18 mouse cellular contexts compared by ENCODE assay signal in genomic region chr11:93536244-93536643, GRCm38 (mm10).
DNase-seq lines count a peak whose midpoint lies in the region; ATAC-seq lines count a peak whose summit lies in the region.
"Had no signal": no experiment of that assay in that cellular context is flagged by ENCODE, and none has a peak within 500 bp of the region (broad histone marks: within the 10 kb centered on the region; RNA-seq: fewer than 3 reads in every experiment).

No protein-coding gene starts in this region.

- no peak overlapping the region for H3K4me2 ChIP-seq in heart, embryonic 12.5 days
- no peak overlapping the region for H3K4me2 ChIP-seq in midbrain, embryonic 11.5 days
- H3K4me2 ChIP-seq in midbrain, embryonic 13.5 days (replicated peaks): no peak overlapping the region

- no peaks in the 10 kb centered on the region for H3K9me3 ChIP-seq in heart, embryonic 12.5 days (replicated peaks)
- H3K9me3 ChIP-seq in midbrain, embryonic 11.5 days (ENCODE audit: control insufficient read depth, low read length): no peaks in the 10 kb centered on the region
- no peaks in the 10 kb centered on the region for H3K9me3 ChIP-seq in midbrain, embryonic 13.5 days

- no peak for ATAC-seq in heart, embryonic 12.5 days (ENCODE audit: insufficient number of reproducible peaks, low FRiP score)
- ATAC-seq in midbrain, embryonic 11.5 days (ENCODE audit: low FRiP score): no peak
- ATAC-seq in midbrain, embryonic 13.5 days: no peak
- ATAC-seq: activated CD4-positive, CD25-positive, alpha-beta regulatory T cell, adult 4 months; CD4-positive, CD25-positive, alpha-beta regulatory T cell, adult 4 months; Patski had no signal

- DNase-seq in heart, adult 11 months: peak; percentile 73
- DNase-seq in midbrain, embryonic 11.5 days (ENCODE audit: low spot score, missing footprints): peak; percentile 67
- DNase-seq: adrenal gland, adult 2 months; adrenal gland, adult 8-10 months; adrenal gland, postnatal 10 days; adrenal gland, postnatal 14 days; adrenal gland, postnatal 25 days; adrenal gland, postnatal 36 days; B cell, adult 2 months; cerebellum, adult 11 months; cerebellum, adult 11-12 months; cerebellum, adult 18-20 months had no signal

- H3K4me3 ChIP-seq in heart, embryonic 12.5 days: no peak overlapping the region
- H3K4me3 ChIP-seq in midbrain, embryonic 11.5 days (ENCODE audit: low read depth, low read length): no peak overlapping the region
- H3K4me3 ChIP-seq in midbrain, embryonic 13.5 days (replicated peaks): no peak overlapping the region

- H3K36me3 ChIP-seq in heart, embryonic 12.5 days: no peaks in the 10 kb centered on the region
- H3K36me3 ChIP-seq in midbrain, embryonic 11.5 days (ENCODE audit: control insufficient read depth, insufficient read depth, low read length): no peaks in the 10 kb centered on the region
- H3K36me3 ChIP-seq in midbrain, embryonic 13.5 days: no peaks in the 10 kb centered on the region
- H3K36me3 ChIP-seq: G1E had no signal

- 77% methylated on average over 6 of the region's 6 CpGs for WGBS in heart, embryonic 12.5 days
- WGBS in midbrain, embryonic 11.5 days: 77% methylated on average over 6 of the region's 6 CpGs
- 87% methylated on average over 6 of the region's 6 CpGs for WGBS in midbrain, embryonic 13.5 days

- no peak overlapping the region for H3K27ac ChIP-seq in heart, embryonic 12.5 days (ENCODE audit: poor library complexity, severe bottlenecking)
- no peak overlapping the region for H3K27ac ChIP-seq in midbrain, embryonic 11.5 days (ENCODE audit: low read depth, low read length)
- H3K27ac ChIP-seq in midbrain, embryonic 13.5 days: no peak overlapping the region

- no peak overlapping the region for H3K9ac ChIP-seq in heart, embryonic 12.5 days
- H3K9ac ChIP-seq in midbrain, embryonic 11.5 days (ENCODE audit: low read length): no peak overlapping the region
- H3K9ac ChIP-seq in midbrain, embryonic 13.5 days (replicated peaks): no peak overlapping the region

- no peaks in the 10 kb centered on the region for H3K4me1 ChIP-seq in heart, embryonic 12.5 days (replicated peaks)
- H3K4me1 ChIP-seq in midbrain, embryonic 11.5 days (ENCODE audit: control insufficient read depth, insufficient read depth, low read length): no peaks in the 10 kb centered on the region
- H3K4me1 ChIP-seq in midbrain, embryonic 13.5 days (replicated peaks): no peaks in the 10 kb centered on the region

- no peaks in the 10 kb centered on the region for H3K27me3 ChIP-seq in heart, embryonic 12.5 days (replicated peaks)
- H3K27me3 ChIP-seq in midbrain, embryonic 11.5 days (ENCODE audit: control insufficient read depth, insufficient read depth, low read length): no peaks in the 10 kb centered on the region
- H3K27me3 ChIP-seq in midbrain, embryonic 13.5 days: no peaks in the 10 kb centered on the region
- H3K27me3 ChIP-seq: Patski had no signal
